Mouse (Mus musculus): ENCODE data around the gene Gpr183.

Gpr183 gene

DNA sequence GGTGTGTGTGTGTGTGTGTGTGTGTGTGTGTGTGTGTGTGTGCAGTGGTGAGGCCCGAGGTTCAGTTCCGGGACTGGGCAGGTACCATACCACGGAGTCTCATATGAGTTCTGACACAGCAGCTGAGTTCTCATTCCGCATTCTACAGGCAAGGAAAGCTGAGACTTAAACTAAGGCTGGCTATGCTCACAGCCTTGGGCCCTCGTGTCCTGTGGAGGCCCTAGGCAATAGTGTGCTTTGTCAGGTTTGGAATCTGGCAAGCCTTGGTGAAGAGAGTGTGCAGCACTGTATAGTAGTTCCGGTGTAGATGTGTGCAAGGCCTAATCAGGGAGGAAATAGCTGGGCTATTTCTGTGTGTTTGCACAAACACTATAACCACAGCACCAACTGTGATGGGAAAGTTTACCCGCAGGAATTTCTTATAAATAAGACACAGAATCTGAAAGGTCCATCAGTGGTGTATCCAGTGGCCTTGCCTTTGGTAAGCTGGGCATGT, 61.6 kb downstream of the Gpr183 start:
- DNase-seq (ENCODE audit: low read depth, low spot score): no peak

Measured in R1 (cell line).